Mouse (Mus musculus) embryonic fibroblast, embryonic 13.5 days (primary cell): Measurements from ENCODE around the gene Bcorl1.

Experiments used
- CTCF ChIP-seq: IDR thresholded peaks from 2 replicates; pipeline ENCODE4 v1.5.1; 2011; ENCODE audit warnings: mild to moderate bottlenecking, control low read depth, low read length, moderate library complexity, borderline replicate concordance; ENCODE audit not compliant: insufficient read depth
- POLR2A ChIP-seq: IDR thresholded peaks from 2 replicates; pipeline ENCODE4 v1.6.1; 2011; ENCODE audit warnings: low read depth, mild to moderate bottlenecking, control low read depth, low read length, moderate library complexity

- TF ChIP-seq POLR2A (no peak), CTCF (no peak)
Observed at GRCm38 (mm10) chrX:48341621-48342161, 533 bp downstream of the Bcorl1 start.
